Mouse (Mus musculus) heart, postnatal 10 days (tissue): ENCODE results near the gene Krt6a. TPM values are rescaled to one million over a fixed set of nuclear protein-coding genes. Genes with fewer than 3 reads are reported as not detected.
A peak's percentile ranks its signal among the peaks of the same experiment; 100 is the strongest.
"Not testable (repeated sequence)": the region's sequence is repeated elsewhere in the genome, so short reads cannot be mapped to it uniquely, and the experiment has no call there.

Source experiments
- DNase-seq, 2 experiments: peaks; one replicate each; pipeline ENCODE4 v3.0.0; 2021
- intact Hi-C: fragments of 180-260 bp; cut with DNase I; formaldehyde crosslinking; loops from one replicate; pipeline ENCODE4 v1.15.1; 2025
- total RNA-seq, 2 experiments: library from RNA; stranded (reverse); gene quantifications; 2 replicates each; pipeline ENCODE4 v1.2.3; 2021

Krt6a gene
- not detected for total RNA-seq

DNA sequence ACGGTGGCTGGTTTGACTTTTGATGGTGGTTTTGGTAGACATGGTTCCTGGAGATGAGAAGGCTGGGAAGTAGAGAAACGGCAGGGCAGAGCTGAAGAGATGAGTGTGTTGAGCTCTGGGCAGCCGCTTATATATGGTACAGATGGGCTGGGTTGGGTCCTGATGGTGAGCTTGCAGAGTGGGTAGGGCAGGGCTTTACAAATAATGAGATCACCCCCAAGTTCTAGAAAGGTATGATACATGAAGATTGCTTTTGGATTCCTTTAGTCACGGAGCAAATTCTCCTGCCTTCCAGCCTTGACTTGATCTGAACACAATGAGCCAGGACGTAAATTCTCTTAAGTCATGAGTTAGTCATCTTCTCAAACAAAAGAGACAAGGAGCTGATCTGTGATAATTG, at the start of gene Krt6a:
Krt6a (minus strand) TSS at position 101 of the 400 bp plus-strand sequence.
- intact Hi-C loops, result no loop called here
- DNase-seq, result no peak

DNA sequence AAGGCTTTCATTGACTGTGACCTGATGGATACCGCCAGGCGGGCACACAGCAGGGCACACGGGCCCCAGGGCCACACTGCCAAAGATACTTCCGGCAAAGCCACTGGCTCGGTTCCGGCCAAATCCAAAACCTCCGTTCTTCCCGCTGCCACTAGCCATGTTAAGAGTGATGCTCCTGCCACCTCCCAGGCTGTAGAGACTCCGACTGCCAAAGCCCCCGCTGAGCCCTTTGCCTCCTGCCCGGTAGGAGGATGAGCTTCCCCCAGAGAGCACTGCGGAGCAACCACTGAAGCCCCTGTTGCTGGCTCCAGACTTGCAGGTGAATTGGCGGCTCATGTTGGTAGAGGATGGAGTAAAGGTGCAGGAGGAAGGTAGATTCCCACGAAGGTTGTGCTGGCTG, 48.6 kb upstream of the Krt6a start, which contains the start of gene Krt71:
Krt71 (minus strand) TSS at position 399 of the 400 bp plus-strand sequence.
- no peak for DNase-seq
- intact Hi-C loops, result no loop called here

DNA sequence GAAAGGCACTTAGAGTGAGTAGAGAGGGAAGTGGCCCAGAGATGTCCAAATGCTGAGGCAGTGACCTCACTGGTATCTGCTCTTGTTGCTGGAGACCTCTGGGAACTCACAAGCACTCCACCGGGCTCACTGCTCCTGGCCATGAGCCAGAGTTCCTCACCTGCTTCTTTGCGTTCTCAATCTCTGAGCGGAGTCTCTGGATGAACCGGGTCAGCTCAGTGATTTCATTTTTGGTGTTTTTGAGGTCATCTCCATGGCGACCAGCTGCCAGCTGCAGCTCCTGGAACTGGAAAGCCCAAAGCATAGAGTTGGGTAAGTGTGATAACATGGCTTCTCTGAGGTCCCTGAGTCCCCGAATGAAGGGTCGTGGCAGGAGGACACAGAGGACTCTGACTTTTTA, 43.7 kb upstream of the Krt6a start:
- DNase-seq, result no peak
- intact Hi-C loops, result no loop called here

DNA sequence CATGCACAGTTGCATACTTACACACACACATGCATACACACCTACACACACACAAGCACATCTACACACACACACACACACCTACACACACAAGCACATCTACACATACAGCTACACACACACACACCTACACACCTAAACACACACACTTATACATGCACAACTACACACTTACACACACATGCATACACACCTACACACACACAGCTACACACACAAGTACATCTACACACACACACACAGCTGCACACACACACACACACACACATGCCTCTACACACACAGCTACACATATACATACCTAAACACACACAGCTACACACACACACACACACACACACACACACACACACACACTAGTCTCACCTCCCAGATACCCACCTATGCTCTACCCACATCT, 36.5 kb upstream of the Krt6a start:
- no peak for DNase-seq
- intact Hi-C loops, result no loop called here

DNA sequence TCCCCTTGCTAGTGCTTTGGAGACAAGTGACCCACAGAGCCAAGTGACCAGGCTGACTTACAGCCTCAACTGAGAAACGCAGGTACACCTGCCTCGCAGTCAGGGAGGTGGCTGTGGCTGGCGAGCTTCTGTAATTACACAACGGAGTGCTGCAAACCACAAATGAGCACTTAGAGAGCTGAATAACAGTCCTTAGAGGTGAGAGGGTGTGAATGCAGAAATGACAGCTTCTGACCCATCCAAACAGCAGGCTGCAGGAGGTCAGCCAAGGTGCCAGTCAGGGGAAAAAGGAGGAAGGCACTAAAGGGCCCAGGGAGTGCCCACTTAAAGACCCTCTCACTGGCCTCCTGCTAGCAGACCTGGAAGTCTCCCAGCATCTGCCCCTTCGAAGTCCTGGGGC, 30.6 kb upstream of the Krt6a start:
- no peak for DNase-seq
- intact Hi-C loops, result no loop called here

DNA sequence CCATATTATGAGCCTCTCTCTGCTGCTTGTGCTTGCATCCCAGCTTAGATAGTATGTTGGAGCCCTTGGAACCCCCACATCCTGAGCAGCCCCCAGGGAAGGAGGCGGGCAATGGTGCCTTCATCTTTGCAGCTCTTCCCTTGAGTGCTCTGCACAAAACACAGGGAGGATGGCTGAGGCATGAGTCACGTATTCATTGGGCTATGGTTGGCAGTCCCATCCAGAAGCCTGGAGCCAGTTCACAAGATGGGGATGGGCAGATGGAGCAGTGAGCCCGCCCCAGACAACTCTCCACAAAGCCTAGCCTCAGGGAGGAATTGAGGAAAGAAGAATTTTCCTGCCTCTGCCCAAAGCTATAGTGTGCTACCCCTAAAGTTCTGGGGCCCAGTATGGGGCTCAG, 21.7 kb upstream of the Krt6a start:
- no peak for DNase-seq
- intact Hi-C loops, result no loop called here

DNA sequence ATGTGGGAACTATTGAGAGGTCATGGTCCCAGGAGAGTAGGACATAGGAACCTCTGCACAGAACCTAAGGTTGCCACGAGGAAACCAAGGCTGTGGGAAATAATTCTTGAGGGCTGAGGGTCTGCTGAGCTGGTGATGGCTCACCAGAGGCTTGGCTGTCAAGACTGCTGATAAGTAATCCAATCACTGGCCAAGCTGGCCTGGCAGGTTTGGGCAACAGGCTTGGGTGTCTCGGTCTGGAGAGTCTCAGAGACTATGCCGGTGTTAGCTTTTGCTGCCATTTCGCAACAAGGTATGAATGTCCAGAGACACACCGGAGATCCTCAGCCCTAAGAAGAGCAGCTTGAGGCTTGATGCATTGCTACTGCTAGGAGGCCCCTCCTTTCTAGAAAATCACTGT, 20.2 kb upstream of the Krt6a start:
- no peak for DNase-seq
- intact Hi-C loops, result no loop called here

DNA sequence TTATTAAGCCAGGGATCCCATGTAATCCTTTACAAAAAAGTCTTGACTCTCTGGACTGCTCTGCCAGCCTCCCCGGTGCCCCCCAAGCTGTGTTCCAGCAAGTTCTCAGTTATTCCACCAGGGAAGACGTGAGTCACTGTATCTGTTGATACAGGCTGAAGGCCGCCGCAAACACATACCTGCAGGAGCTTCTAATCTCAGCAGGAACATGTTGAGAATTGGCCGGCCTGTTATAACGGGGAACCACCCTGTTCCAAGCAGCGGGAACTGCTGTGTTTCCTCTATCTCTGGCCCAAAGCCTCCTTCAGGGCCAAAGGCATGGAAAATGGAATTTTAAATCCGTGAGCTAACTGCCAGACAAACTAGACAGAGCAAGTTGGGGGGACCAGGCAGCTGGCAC, 19.6 kb upstream of the Krt6a start:
- intact Hi-C loops, result no loop called here

DNA sequence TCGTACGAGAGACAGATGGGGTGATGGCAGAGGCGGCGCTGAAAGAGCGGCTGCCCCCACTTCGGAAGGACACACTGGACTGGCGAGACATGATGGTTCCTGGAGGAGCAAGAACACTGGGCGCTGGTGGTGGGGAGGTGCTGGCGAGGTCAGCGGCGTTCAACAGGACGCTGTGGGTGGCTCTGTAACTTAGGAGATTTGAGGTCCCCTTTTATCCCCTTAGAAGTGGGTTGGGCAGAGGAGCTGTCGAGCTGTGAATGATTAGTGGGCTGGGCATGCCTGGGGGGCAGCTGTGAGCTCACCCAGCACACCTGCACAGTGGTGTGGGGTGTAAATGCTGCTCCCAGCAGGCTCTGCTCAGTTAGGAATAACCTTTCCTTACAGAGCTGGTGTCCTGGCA, 18.6 kb upstream of the Krt6a start, which contains the start of gene Krt5:
Krt5 (minus strand) TSS at position 179 of the 400 bp plus-strand sequence.
- intact Hi-C loops, result no loop called here
- no peak for DNase-seq

More for the DNA sequence above, 19.6 kb upstream of the Krt6a start:
- no peak for DNase-seq

DNA sequence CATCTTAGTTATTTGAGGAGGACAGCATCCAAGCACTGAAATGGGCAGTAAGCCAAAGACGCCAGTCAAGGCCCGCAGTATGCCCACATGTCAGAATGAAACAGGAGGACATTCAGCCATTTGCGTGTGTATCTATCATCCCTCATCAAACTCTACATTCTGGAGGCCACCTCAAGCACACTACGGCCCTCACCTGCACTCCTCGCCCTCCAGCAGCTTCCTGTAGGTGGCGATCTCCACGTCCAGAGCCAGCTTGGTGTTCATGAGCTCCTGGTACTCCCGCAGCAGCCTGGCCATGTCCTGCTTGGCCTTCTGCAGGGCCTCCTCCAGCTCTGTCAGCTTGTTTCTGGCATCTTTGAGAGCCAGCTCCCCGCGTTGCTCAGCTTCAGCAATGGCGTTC, 14.6 kb upstream of the Krt6a start:
- intact Hi-C loops, result loop anchor here (10.0 kb wide), 1 partner anchor 374 kb away; no protein-coding TSS in a partner anchor
- no peak for DNase-seq

DNA sequence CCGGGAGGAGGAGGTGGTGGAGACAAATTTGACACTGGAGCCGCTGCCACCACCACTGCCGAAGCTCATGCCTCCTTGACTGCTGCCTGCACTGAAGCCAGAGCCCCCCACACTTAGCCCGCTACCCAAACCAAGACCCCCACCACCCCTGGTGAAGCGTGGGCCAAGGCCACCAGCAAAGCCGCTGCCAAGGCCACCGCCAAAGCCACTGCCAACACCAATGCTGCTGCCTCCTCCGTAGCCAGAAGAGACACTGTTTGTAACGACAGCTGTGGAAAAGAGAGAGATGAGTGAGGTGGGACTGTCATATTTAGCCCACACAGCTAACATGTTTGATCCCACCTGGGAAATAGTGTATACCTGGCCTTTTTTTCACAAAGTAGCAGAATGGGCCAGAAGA, 13.3 kb upstream of the Krt6a start:
- DNase-seq, result no peak
- intact Hi-C loops, result loop anchor here (10.0 kb wide), 1 partner anchor 373 kb away; no protein-coding TSS in a partner anchor

DNA sequence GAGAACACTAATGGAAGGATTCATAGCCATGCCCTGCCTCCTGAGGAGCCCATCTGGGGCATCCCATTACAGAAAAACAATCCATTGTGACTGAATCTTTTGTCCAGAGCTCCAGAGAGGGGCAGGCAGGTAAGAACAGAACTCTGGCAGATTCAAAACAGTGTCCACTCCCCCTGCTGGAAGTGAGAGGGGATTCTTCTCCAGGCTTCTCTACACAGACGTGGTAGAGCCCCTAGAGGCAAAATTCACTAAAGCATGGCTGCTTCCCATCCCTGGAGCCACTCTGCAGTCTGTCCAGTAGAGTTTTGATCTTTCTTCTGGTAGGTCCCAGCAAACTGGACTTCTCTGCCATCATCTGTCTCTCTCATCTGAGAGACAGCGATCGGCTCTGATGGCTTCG, 10.0 kb upstream of the Krt6a start:
- DNase-seq, result peak; percentile 6 to 20
- intact Hi-C loops, result loop anchor here (5.0 to 10.0 kb wide), 2 partner anchors 167 to 369 kb away; no protein-coding TSS in a partner anchor

DNA sequence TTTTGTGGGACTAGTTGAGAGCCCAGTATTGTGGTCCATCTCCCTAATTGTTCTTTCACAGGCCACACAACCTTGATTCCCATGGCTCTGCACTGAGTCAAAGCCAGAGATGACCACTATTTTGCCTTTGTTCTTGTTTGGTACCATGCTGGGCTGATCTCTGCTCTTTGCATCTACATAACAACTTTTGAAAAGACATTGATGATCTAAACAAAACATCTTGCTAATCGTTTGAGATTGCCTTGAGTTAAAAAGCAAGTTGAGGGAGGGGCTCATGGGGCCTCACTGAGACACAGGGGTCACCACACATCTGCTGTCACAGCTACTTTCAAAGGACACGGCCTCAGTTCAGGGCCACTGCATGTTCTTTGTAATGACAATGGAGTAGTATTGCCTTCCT, 8.3 kb upstream of the Krt6a start:
- intact Hi-C loops, result loop anchor here (5.0 to 10.0 kb wide), 2 partner anchors 165 to 368 kb away; no protein-coding TSS in a partner anchor
- DNase-seq, result no peak

DNA sequence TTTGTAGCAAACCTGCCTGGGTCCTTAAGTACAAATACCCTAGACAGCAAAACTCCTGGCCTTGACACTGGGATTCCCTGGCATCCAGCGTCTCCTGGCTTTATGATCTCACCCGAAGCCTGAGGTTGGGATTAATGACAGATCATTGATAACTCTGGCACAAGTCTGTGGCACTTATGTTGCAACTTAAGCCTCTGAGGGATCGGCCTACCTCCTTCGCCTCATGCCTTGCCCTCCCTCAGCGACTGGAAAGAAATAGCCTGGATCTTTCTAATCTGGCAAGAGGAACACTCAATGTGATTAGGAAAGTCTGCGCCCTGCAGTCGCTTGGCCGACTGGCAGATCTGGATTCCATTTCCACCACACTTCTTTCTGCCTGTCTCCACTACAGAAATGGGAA, 5.8 kb upstream of the Krt6a start:
- intact Hi-C loops, result loop anchor here (5.0 to 10.0 kb wide), 2 partner anchors 163 to 365 kb away; no protein-coding TSS in a partner anchor

DNA sequence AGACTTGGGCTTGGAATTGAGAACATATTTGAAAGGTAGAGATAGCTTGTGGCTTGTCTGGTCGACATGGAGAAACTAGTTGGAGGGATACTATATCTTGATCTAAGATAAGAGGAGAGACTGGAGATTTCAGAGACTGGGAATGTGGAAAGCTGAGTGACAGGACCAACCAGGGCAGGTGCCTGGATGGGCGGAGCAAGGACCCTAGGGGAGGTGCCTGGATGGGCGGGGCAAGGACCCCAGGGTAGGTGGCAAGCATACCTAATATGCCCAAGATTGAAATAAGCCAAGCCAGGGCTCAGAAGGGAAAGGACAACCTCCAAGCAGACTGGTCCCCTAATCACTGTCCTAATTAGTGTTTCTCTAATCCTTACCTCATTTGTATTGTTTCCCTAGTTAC, 5.1 kb upstream of the Krt6a start:
- DNase-seq, result no peak

More for the DNA sequence above, 5.8 kb upstream of the Krt6a start:
- DNase-seq, result no peak

DNA sequence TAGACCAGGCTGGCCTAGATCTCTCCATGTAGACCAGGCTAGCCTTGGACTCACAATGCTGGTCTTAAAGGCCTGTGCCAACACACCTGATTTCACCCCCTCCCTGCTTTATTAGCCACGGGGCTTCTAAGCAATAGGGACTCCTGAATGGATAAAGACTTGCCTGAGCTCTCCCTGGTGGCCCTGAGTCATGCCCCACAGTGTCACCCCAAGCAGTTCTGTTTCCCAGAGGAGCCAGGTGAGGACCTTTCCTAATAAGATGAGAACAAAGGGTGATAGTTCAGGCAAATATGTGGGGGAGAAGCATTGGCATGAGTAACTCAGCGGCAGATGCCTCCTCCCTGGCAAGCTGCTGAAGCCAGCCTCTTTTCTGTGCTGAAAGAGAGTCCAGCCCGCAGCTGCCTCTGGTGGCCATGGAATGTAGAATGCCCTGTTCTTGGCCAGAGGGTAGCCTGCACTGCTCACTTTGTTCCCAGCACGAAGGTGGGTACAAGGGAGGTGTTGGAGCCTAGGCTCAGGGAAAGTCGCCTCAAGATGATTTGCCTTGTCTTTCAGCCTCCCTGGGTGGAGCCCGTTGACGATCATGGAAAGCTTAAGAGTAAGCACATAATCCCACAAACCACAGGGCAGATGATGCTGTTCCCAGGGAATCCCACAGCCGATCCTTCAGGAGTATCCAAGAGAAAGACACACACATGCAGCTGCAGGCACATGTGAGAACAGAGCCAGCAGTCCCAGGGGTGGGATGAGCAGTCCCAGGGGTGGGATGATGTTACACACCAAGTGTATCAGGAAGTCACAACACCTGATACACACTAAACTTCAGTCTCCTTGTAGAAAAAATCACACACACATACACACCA, 3.5 kb upstream of the Krt6a start:
- intact Hi-C loops, result no loop called here
- DNase-seq, result no peak

More for the DNA sequence above, 5.1 kb upstream of the Krt6a start:
- intact Hi-C loops, result no loop called here

DNA sequence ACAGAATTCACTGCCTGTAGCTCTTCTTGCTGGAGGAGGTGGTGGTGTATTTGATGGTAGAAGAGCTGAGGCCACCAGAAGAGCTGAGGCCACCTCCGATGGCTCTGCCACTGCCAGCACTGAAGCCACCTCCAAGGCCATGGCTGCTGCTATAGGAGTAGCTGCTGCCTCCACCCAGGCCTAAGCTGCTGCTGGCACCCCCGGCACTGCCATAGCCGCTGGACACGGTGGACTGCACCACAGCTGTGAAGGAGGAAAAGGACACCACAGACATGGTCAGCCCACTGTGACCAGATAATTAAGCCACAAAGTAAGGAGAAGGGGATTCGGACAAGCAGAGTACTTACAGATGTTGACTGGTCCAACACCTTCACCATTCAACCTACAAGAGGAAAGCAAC, 3.6 kb downstream of the Krt6a start:
- intact Hi-C loops, DNase-seq: not testable (repeated sequence)

DNA sequence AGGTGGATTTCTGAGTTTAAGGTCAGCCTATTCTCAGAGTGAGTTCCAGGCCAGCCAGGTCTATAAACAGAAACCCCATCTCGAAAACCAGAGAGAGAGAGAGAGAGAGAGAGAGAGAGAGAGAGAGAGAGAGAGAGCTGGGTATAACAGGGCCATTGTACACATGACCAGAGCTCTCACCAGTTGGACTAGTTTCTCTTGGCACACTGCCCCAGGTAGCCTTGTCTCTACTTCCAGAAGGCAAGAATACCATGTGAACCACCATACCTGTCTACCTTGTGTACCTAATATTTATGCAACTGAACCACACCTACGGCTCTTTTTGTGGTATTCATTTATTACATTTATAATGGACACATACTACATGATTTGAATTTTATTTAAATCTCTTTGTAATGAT, 5.9 kb downstream of the Krt6a start:
- DNase-seq, result no peak
- intact Hi-C loops, result no loop called here

DNA sequence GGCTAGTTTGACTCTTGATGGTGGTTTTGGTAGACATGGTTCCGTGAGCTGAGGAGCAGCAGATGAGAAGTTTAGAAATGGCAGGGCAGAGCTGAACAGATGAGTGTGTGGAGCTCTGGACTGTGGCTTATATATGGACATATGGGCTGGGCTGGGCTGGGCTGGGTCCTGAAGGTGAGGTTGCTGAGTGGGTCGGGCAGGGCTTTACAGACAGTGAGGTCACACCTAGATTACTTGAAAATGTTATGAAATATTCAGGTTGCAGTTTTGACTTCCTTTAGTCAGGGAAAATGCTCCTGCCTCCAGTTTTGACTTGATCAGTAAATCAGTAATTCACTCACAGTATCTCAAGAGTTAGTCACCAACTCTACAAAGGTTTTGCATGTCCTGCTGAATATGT, 13.9 kb downstream of the Krt6a start, which contains the start of gene Krt6b:
Krt6b (minus strand) TSS at position 101 of the 400 bp plus-strand sequence.
- no peak for DNase-seq
- intact Hi-C loops, result no loop called here

DNA sequence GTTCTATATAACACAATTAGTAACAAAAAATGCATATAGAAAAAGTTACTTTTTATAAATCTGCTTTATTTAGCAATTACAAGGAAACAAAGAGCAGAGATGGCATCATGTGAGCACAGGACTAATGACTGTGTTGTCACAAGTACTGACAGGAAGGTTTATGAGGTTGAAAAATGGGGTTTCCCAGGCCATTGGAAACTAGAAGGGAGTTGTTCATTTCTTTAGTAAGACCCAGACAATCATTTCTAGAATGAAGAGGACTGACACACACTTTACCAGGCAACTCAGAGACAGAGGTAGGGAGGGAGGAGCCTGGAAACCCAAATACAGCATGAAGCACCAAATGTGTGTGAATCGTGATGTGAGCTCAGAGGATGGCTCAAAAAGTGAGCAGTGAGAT, 18.1 kb downstream of the Krt6a start:
- intact Hi-C loops, result no loop called here
- DNase-seq, result no peak

DNA sequence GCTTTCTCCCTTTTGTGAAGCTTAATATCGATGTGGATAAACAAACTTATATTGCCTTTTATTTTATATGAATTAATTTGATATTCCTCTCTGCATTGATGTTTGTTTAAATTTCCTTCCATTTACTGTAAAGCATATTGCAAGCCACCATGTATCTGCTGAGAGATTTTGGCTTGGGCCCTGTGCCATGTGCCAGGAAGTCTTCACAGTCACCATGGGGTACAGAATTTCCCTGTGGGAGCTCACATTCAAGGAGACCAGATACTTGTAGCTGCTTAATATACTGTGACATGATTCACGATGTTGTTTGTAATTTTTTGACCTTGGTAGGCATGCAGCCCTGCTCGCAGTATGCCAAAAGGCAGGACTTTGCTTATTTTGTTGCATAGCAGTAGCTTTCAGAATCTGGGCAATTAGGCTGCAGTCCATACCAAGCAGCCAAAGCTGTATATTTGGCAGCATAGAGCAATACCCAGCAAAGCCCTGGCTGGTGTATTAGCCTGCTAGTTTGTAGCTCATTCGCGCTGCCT, 41.3 kb downstream of the Krt6a start:
- intact Hi-C loops, result no loop called here

DNA sequence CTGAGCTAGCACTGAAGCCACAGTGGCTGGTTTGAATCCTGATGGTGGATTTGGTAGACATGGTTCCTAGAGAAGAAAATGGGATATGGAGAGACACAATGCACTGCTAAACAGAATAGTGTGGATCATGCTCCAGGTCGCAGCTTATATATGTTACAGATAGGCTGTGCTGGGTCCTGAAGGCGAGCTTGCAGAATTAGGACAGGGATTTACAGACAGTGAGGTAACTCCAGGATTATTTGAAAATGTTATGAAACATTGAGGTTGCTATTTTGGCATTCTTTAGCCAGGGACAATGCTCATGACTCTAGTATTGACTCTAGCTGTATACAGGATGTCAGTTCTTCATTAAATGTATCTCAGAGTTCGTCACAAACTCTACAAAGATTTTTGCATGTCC, 46.8 kb downstream of the Krt6a start, which contains the start of gene Gm5478:
Gm5478 (minus strand) TSS at position 101 of the 400 bp plus-strand sequence.
- no peak for DNase-seq

More for the DNA sequence above, 41.3 kb downstream of the Krt6a start:
- DNase-seq, result no peak

More for the DNA sequence above, 46.8 kb downstream of the Krt6a start, which contains the start of gene Gm5478:
- intact Hi-C loops, result no loop called here
